Mouse (Mus musculus) hindbrain, embryonic 14.5 days (tissue): ENCODE data around the gene Sdhaf1. TPM values are rescaled to one million over a fixed set of nuclear protein-coding genes. Genes with fewer than 3 reads are reported as not detected.

Experiments
- ATAC-seq: fragments of 200-750 bp; cut with Nextera tagmentation; 2 replicates; pipeline ENCODE4 v1.8.0; 2017; ENCODE audit warnings: moderate number of reproducible peaks, mild to moderate bottlenecking, moderate TSS enrichment, moderate library complexity; ENCODE audit not compliant: low FRiP score
- DNase-seq: peaks from one replicate; pipeline ENCODE4 v3.0.0-alpha.2; 2015; ENCODE audit warnings: low spot score
- H3K27ac ChIP-seq: fragments of 300-500 bp; sonication (generic); 2 replicates; pipeline ENCODE4 v1.5.1; 2014; ENCODE audit warnings: mild to moderate bottlenecking, moderate library complexity
- H3K27me3 ChIP-seq: fragments of 300-500 bp; sonication (generic); 2 replicates; pipeline ENCODE4 v1.6.1; 2014; ENCODE audit warnings: mild to moderate bottlenecking, low read length, mixed read lengths; ENCODE audit not compliant: control insufficient read depth, insufficient read depth
- H3K36me3 ChIP-seq: fragments of 300-500 bp; sonication (generic); replicated peaks from 2 replicates; pipeline ENCODE4 v1.6.1; 2014; ENCODE audit not compliant: control insufficient read depth, insufficient read depth
- H3K4me1 ChIP-seq: fragments of 300-500 bp; sonication (generic); replicated peaks from 2 replicates; pipeline ENCODE4 v1.6.1; 2014; ENCODE audit warnings: antibody characterized with exemption, low read length, mixed read lengths; ENCODE audit not compliant: control insufficient read depth, insufficient read depth
- H3K4me2 ChIP-seq: fragments of 300-500 bp; sonication (generic); replicated peaks from 2 replicates; pipeline ENCODE4 v1.6.1; 2014; ENCODE audit warnings: mild to moderate bottlenecking, moderate library complexity
- H3K4me3 ChIP-seq: fragments of 300-500 bp; sonication (generic); replicated peaks from 2 replicates; pipeline ENCODE4 v1.5.1; 2014; ENCODE audit warnings: mild to moderate bottlenecking, low read length
- H3K9ac ChIP-seq: fragments of 300-500 bp; sonication (generic); 2 replicates; pipeline ENCODE4 v1.6.1; 2014
- H3K9me3 ChIP-seq: fragments of 300-500 bp; sonication (generic); 2 replicates; pipeline ENCODE4 v1.6.1; 2016; ENCODE audit warnings: low read length; ENCODE audit not compliant: control insufficient read depth
- WGBS: fragments of 180-500 bp; shearing (Covaris S2); extraction: QIAGEN DNeasy Blood & Tissue Kit; methylation state at CpG from one replicate; pipeline ENCODE4 v1.1.7; 2014; 5-methylcytosine and 5-hydroxymethylcytosine counted together
- polyA plus RNA-seq: library from polyadenylated mRNA; unstranded; fragments of >200 nt; fragmentation: Nextera tagmentation; extraction: Ambion mirVana; gene quantifications from 2 replicates; pipeline ENCODE4 v1.2.1, GENCODE M21; 2014

The Sdhaf1 gene
- polyA plus RNA-seq, 1 experiment from 2014 or later, result 19.2 TPM

- H3K36me3 ChIP-seq, result no peaks in the 10 kb centered on the region
- ATAC-seq (no peak), DNase-seq (no peak)
- no peak overlapping the region for H3K27ac ChIP-seq
- H3K27me3 ChIP-seq, result peaks cover 9% of the 10 kb centered on the region; the same call in 1 of the 2 replicates
- peaks cover 14% of the 10 kb centered on the region; the same call in 1 of the 2 replicates for H3K4me1 ChIP-seq
- 68% methylated on average over 18 of the region's 18 CpGs for WGBS
- H3K9ac ChIP-seq, result no peak overlapping the region
- no peak overlapping the region for H3K4me3 ChIP-seq
- H3K9me3 ChIP-seq, result no peaks in the 10 kb centered on the region
- peak overlapping the region; percentile 47 for H3K4me2 ChIP-seq
Measured at GRCm38 (mm10) chr7:30332622-30333259, 9.0 kb upstream of the Sdhaf1 start.

- peak overlapping the region; percentile 27 for H3K27ac ChIP-seq
- peak overlapping the region; percentile 15 for H3K4me3 ChIP-seq
- H3K9ac ChIP-seq, result no peak overlapping the region
- peaks cover 14% of the 10 kb centered on the region; the same call in 1 of the 2 replicates for H3K4me1 ChIP-seq
- no peaks in the 10 kb centered on the region for H3K9me3 ChIP-seq
- 2% methylated on average over 13 of the region's 13 CpGs for WGBS
- peak overlapping the region; percentile 47 for H3K4me2 ChIP-seq
- peak; percentile 92 for DNase-seq
- no peaks in the 10 kb centered on the region for H3K36me3 ChIP-seq
- H3K27me3 ChIP-seq, result peaks cover 9% of the 10 kb centered on the region; the same call in 1 of the 2 replicates
- peak; percentile 93 for ATAC-seq
Measured at GRCm38 (mm10) chr7:30331887-30332286, 8.2 kb upstream of the Sdhaf1 start.

- Histone ChIP-seq H3K4me3 (no peak overlapping the region), H3K27ac (no peak overlapping the region), H3K4me2 (no peak overlapping the region), H3K9ac (no peak overlapping the region), H3K4me1 (peaks cover 5% of the 10 kb centered on the region; the same call in 1 of the 2 replicates), H3K36me3 (no peaks in the 10 kb centered on the region), H3K9me3 (no peaks in the 10 kb centered on the region), H3K27me3 (no peaks in the 10 kb centered on the region)
- no peak for ATAC-seq
- 56% methylated on average over 10 of the region's 10 CpGs for WGBS
- no peak for DNase-seq
Measured at GRCm38 (mm10) chr7:30328379-30328778, 4.7 kb upstream of the Sdhaf1 start.

- Histone ChIP-seq H3K4me1 (peaks cover 10% of the 10 kb centered on the region; the same call in 1 of the 2 replicates), H3K4me2 (no peak overlapping the region), H3K9me3 (no peaks in the 10 kb centered on the region), H3K27me3 (no peaks in the 10 kb centered on the region), H3K27ac (no peak overlapping the region), H3K4me3 (no peak overlapping the region), H3K9ac (no peak overlapping the region), H3K36me3 (no peaks in the 10 kb centered on the region)
- DNase-seq (no peak), ATAC-seq (no peak)
- 46% methylated on average over 15 of the region's 15 CpGs for WGBS
Measured at GRCm38 (mm10) chr7:30327140-30327539, 3.4 kb upstream of the Sdhaf1 start.

GRCm38 (mm10) chr7:30326427-30326826 lies 2.7 kb upstream of the Sdhaf1 start:
- Histone ChIP-seq H3K9me3 (no peaks in the 10 kb centered on the region), H3K4me1 (peaks cover 9% of the 10 kb centered on the region), H3K4me2 (no peak overlapping the region), H3K4me3 (no peak overlapping the region), H3K9ac (no peak overlapping the region), H3K27me3 (no peaks in the 10 kb centered on the region), H3K36me3 (no peaks in the 10 kb centered on the region), H3K27ac (no peak overlapping the region)
- ATAC-seq (no peak), DNase-seq (no peak)

GRCm38 (mm10) chr7:30325364-30325763 lies 1.7 kb upstream of the Sdhaf1 start:
- H3K4me3 ChIP-seq, result no peak overlapping the region
- H3K36me3 ChIP-seq, result no peaks in the 10 kb centered on the region
- H3K27me3 ChIP-seq, result no peaks in the 10 kb centered on the region
- ATAC-seq (no peak), DNase-seq (no peak)
- H3K27ac ChIP-seq, result no peak overlapping the region
- no peak overlapping the region for H3K4me2 ChIP-seq
- 44% methylated on average over 2 of the region's 2 CpGs for WGBS
- H3K9ac ChIP-seq, result no peak overlapping the region
- H3K9me3 ChIP-seq, result no peaks in the 10 kb centered on the region
- H3K4me1 ChIP-seq, result peaks cover 18% of the 10 kb centered on the region

GRCm38 (mm10) chr7:30324300-30324944 lies 727 bp upstream of the Sdhaf1 start:
- WGBS, result 83% methylated on average over 5 of the region's 5 CpGs
- Histone ChIP-seq H3K9ac (no peak overlapping the region), H3K9me3 (no peaks in the 10 kb centered on the region), H3K27me3 (no peaks in the 10 kb centered on the region), H3K36me3 (no peaks in the 10 kb centered on the region), H3K27ac (no peak overlapping the region), H3K4me2 (no peak overlapping the region), H3K4me1 (peaks cover 18% of the 10 kb centered on the region), H3K4me3 (no peak overlapping the region)
- ATAC-seq (no peak), DNase-seq (no peak)

GRCm38 (mm10) chr7:30322865-30323264 lies 830 bp downstream of the Sdhaf1 start:
- H3K4me3 ChIP-seq, result peak overlapping the region; percentile 75
- H3K27ac ChIP-seq, result no peak overlapping the region
- DNase-seq (no peak), ATAC-seq (no peak)
- H3K36me3 ChIP-seq, result no peaks in the 10 kb centered on the region
- H3K4me1 ChIP-seq, result peaks cover 18% of the 10 kb centered on the region
- H3K9ac ChIP-seq, result peak overlapping the region; percentile 87
- peak overlapping the region; percentile 85 for H3K4me2 ChIP-seq
- no peaks in the 10 kb centered on the region for H3K9me3 ChIP-seq
- no peaks in the 10 kb centered on the region for H3K27me3 ChIP-seq
- WGBS, result 36% methylated on average over 6 of the region's 6 CpGs

- peak overlapping the region; percentile 75 for H3K4me3 ChIP-seq
- no peaks in the 10 kb centered on the region for H3K9me3 ChIP-seq
- peaks cover 18% of the 10 kb centered on the region for H3K4me1 ChIP-seq
- WGBS, result under 1% methylated on average over 18 of the region's 20 CpGs
- peak overlapping the region; percentile 87 for H3K9ac ChIP-seq
- no peaks in the 10 kb centered on the region; the same call in 1 of the 2 replicates for H3K36me3 ChIP-seq
- H3K4me2 ChIP-seq, result peak overlapping the region; percentile 85
- ATAC-seq (peak; percentile 99), DNase-seq (peak; percentile 94)
- no peaks in the 10 kb centered on the region for H3K27me3 ChIP-seq
- peak overlapping the region; percentile 78 for H3K27ac ChIP-seq
Measured at GRCm38 (mm10) chr7:30322285-30322667, 1.4 kb downstream of the Sdhaf1 start.
